In the genomic region with DNA sequence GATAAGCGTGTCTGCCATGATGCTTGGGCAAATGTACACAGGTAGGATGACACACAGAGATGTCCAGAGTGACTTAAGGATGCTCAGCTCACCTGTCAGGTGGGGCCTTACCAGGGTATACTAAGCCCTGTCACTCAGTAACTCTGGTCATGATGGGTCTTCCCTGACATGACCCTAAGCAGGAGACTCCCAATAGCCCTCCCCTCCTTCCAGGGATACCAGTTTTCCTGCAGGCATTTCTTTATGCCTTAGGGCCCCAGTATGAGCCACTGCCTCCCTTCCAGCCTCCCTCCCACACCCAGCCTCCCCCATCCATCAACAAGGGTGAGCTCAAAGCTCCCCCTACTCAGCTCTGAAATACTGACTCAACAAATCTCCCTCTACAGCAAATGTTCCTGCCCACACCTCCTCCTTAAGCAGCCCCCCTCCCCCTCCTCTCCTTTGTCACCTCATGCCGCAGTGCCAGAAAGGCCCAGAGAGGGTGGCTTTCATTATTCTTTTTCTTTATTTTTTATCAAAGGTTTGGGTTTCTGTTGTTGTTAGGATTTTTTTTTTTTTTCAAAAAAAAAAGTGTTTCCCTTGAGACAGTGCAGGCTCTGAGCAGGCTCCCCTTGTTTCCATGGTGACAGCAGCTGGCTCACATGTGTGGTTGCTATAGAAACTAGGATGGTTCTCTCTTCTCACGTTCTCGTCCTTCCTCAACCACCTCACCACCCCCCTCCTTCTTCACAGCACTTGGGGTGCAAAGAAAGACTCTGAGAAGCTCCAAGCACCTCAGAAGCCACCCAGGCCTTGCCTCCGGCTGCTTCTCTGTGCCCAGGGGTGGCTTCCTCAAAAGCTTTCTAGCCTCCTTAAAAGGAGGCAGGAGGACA, we compare ENCODE assay signal across 9 mouse cellular contexts.
DNase-seq lines count a peak whose midpoint lies in the region; ATAC-seq and TF ChIP-seq lines count a peak whose summit lies in the region.
"Had no signal": no experiment of that assay in that cellular context is flagged by ENCODE, and none has a peak within 500 bp of the region (broad histone marks: within the 10 kb centered on the region; RNA-seq: fewer than 3 reads in every experiment).

No protein-coding gene starts in this region.

- H3K9me3 ChIP-seq in hindbrain, embryonic 16.5 days (ENCODE audit: control insufficient read depth, low read length): no peaks in the 10 kb centered on the region
- H3K9me3 ChIP-seq in midbrain, postnatal 0 days (ENCODE audit: low read length): no peaks in the 10 kb centered on the region

- no peaks in the 10 kb centered on the region for H3K27me3 ChIP-seq in hindbrain, embryonic 16.5 days (replicated peaks; ENCODE audit: control insufficient read depth, insufficient read depth, low read length)
- H3K27me3 ChIP-seq in midbrain, postnatal 0 days (ENCODE audit: insufficient read depth, low read length): no peaks in the 10 kb centered on the region
- H3K27me3 ChIP-seq: Patski had no signal

- peak; percentile 93 for DNase-seq in heart, adult 11 months
- no peak for DNase-seq in heart, adult 8-10 months (ENCODE audit: low spot score)
- peak; percentile 94 for DNase-seq in CD4-positive helper T cell, adult 2 months (ENCODE audit: low read depth, low spot score)
- DNase-seq in embryo, embryonic 9.5 days (ENCODE audit: extremely low spot score): peak; percentile 65
- DNase-seq in midbrain, postnatal 0 days (ENCODE audit: low spot score): peak; percentile 92
- DNase-seq in thymus, postnatal 25 days: peak; percentile 74
- DNase-seq in gastrocnemius, postnatal 10 days: no peak

- no peaks in the 10 kb centered on the region for H3K36me3 ChIP-seq in hindbrain, embryonic 16.5 days (ENCODE audit: control insufficient read depth, insufficient read depth, low read length)
- no peaks in the 10 kb centered on the region for H3K36me3 ChIP-seq in midbrain, postnatal 0 days (ENCODE audit: insufficient read depth, low read length)

- H3K27ac ChIP-seq in hindbrain, embryonic 16.5 days (ENCODE audit: low read depth, low read length): peak overlapping the region; percentile 87
- H3K27ac ChIP-seq in midbrain, postnatal 0 days (ENCODE audit: low read depth, low read length): peak overlapping the region; percentile 99

- peak; percentile 32; the same call in 1 of the 2 replicates for TF ChIP-seq CTCF in midbrain, postnatal 0 days (IDR thresholded peaks at IDR 0.05)

- 14% methylated on average over 5 of the region's 5 CpGs for WGBS in hindbrain, embryonic 16.5 days
- 9% methylated on average over 5 of the region's 5 CpGs for WGBS in midbrain, postnatal 0 days

- no peak overlapping the region for H3K4me3 ChIP-seq in hindbrain, embryonic 16.5 days (ENCODE audit: low read length)
- H3K4me3 ChIP-seq in midbrain, postnatal 0 days (ENCODE audit: low read depth, low read length): no peak overlapping the region

- H3K9ac ChIP-seq in hindbrain, embryonic 16.5 days (ENCODE audit: low read depth, low read length): peak overlapping the region; percentile 53
- peak overlapping the region; percentile 24 for H3K9ac ChIP-seq in midbrain, postnatal 0 days (replicated peaks; ENCODE audit: low read length, poor library complexity, severe bottlenecking)

- ATAC-seq in hindbrain, embryonic 16.5 days: peak; percentile 81
- peak; percentile 84 for ATAC-seq in midbrain, postnatal 0 days (ENCODE audit: low FRiP score)
- ATAC-seq: Patski had no signal

- H3K4me2 ChIP-seq in hindbrain, embryonic 16.5 days (ENCODE audit: low read length): peak overlapping the region; percentile 46
- peak overlapping the region; percentile 29 for H3K4me2 ChIP-seq in midbrain, postnatal 0 days (ENCODE audit: low read depth, low read length, poor library complexity, severe bottlenecking)

- H3K4me1 ChIP-seq in hindbrain, embryonic 16.5 days (ENCODE audit: control insufficient read depth, insufficient read depth, low read depth, low read length): peaks cover 74% of the 10 kb centered on the region
- peaks cover 67% of the 10 kb centered on the region for H3K4me1 ChIP-seq in midbrain, postnatal 0 days (ENCODE audit: insufficient read depth, low read length)

Comparison
In these comparisons a context has a peak if more than half of its experiments do, and no peak if none do; other contexts are left out.
1. DNase-seq: peak in heart, adult 11 months (single experiment), CD4-positive helper T cell, adult 2 months (single experiment), embryo, embryonic 9.5 days (single experiment), midbrain, postnatal 0 days (single experiment) and thymus, postnatal 25 days (single experiment); none in heart, adult 8-10 months (single experiment) and gastrocnemius, postnatal 10 days (single experiment).